Mouse (Mus musculus): ENCODE measurements around the gene Elf5. TPM values are rescaled to one million over a fixed set of nuclear protein-coding genes. Genes with fewer than 3 reads are reported as not detected.

The Elf5 gene
- polyA plus RNA-seq, 1 experiment from 2014 or later: not detected

- H3K4me2 ChIP-seq (replicated peaks): no peak overlapping the region
- H3K9ac ChIP-seq (replicated peaks): no peak overlapping the region
- no peaks in the 10 kb centered on the region for H3K4me1 ChIP-seq (replicated peaks)
- peaks cover 81% of the 10 kb centered on the region for H3K36me3 ChIP-seq
- H3K27me3 ChIP-seq: no peaks in the 10 kb centered on the region
- WGBS: 93% methylated on average over 10 of the region's 10 CpGs
- no peaks in the 10 kb centered on the region for H3K9me3 ChIP-seq
- ATAC-seq: no peak
- no peak overlapping the region for H3K4me3 ChIP-seq (replicated peaks)
- no peak overlapping the region for H3K27ac ChIP-seq
Observed at GRCm38 (mm10) chr2:103459069-103459468, 47.6 kb downstream of the Elf5 start.

- no peak overlapping the region for H3K9ac ChIP-seq (replicated peaks)
- H3K4me3 ChIP-seq (replicated peaks): no peak overlapping the region
- H3K27me3 ChIP-seq: no peaks in the 10 kb centered on the region
- H3K9me3 ChIP-seq: no peaks in the 10 kb centered on the region
- WGBS: 85% methylated on average over 8 of the region's 8 CpGs
- peak overlapping the region; percentile 39; the same call in 1 of the 2 replicates for H3K27ac ChIP-seq
- no peaks in the 10 kb centered on the region for H3K4me1 ChIP-seq (replicated peaks)
- peaks cover 78% of the 10 kb centered on the region for H3K36me3 ChIP-seq
- no peak for ATAC-seq
- no peak overlapping the region for H3K4me2 ChIP-seq (replicated peaks)
Observed at GRCm38 (mm10) chr2:103461210-103461609, 49.7 kb downstream of the Elf5 start.

GRCm38 (mm10) chr2:103461743-103462142, 50.3 kb downstream of the Elf5 start:
- Histone ChIP-seq H3K27ac (no peak overlapping the region), H3K9ac (replicated peaks) (no peak overlapping the region), H3K9me3 (no peaks in the 10 kb centered on the region), H3K4me3 (replicated peaks) (no peak overlapping the region), H3K36me3 (peaks cover 78% of the 10 kb centered on the region), H3K4me2 (replicated peaks) (no peak overlapping the region), H3K27me3 (no peaks in the 10 kb centered on the region), H3K4me1 (replicated peaks) (no peaks in the 10 kb centered on the region)
- WGBS: 59% methylated on average over 9 of the region's 9 CpGs
- no peak for ATAC-seq

- no peak overlapping the region for H3K4me2 ChIP-seq (replicated peaks)
- no peaks in the 10 kb centered on the region for H3K9me3 ChIP-seq
- 87% methylated on average over 5 of the region's 5 CpGs for WGBS
- no peak overlapping the region for H3K4me3 ChIP-seq (replicated peaks)
- peaks cover 85% of the 10 kb centered on the region for H3K36me3 ChIP-seq
- ATAC-seq: no peak
- H3K27me3 ChIP-seq: no peaks in the 10 kb centered on the region
- no peak overlapping the region for H3K27ac ChIP-seq
- no peak overlapping the region for H3K9ac ChIP-seq (replicated peaks)
- no peaks in the 10 kb centered on the region for H3K4me1 ChIP-seq (replicated peaks)
Observed at GRCm38 (mm10) chr2:103462746-103463145, 51.3 kb downstream of the Elf5 start.

GRCm38 (mm10) chr2:103464524-103464923, 53.0 kb downstream of the Elf5 start:
- Histone ChIP-seq H3K4me1 (replicated peaks) (no peaks in the 10 kb centered on the region), H3K4me2 (replicated peaks) (no peak overlapping the region), H3K36me3 (peaks cover 76% of the 10 kb centered on the region), H3K9ac (replicated peaks) (no peak overlapping the region), H3K27ac (no peak overlapping the region), H3K27me3 (no peaks in the 10 kb centered on the region), H3K4me3 (replicated peaks) (no peak overlapping the region), H3K9me3 (no peaks in the 10 kb centered on the region)
- ATAC-seq: no peak
- WGBS: 98% methylated on average over 8 of the region's 8 CpGs

- H3K36me3 ChIP-seq: peaks cover 75% of the 10 kb centered on the region
Observed at GRCm38 (mm10) chr2:103465429-103465828, 53.9 kb downstream of the Elf5 start.

GRCm38 (mm10) chr2:103466272-103466671, 54.8 kb downstream of the Elf5 start:
- peaks cover 76% of the 10 kb centered on the region for H3K36me3 ChIP-seq

More at GRCm38 (mm10) chr2:103465429-103465828, 53.9 kb downstream of the Elf5 start:
- no peak for ATAC-seq
- H3K27me3 ChIP-seq: no peaks in the 10 kb centered on the region
- H3K4me3 ChIP-seq (replicated peaks): no peak overlapping the region
- no peaks in the 10 kb centered on the region for H3K4me1 ChIP-seq (replicated peaks)
- H3K4me2 ChIP-seq (replicated peaks): no peak overlapping the region
- H3K9me3 ChIP-seq: no peaks in the 10 kb centered on the region
- no peak overlapping the region for H3K27ac ChIP-seq
- WGBS: 97% methylated on average over 11 of the region's 11 CpGs
- no peak overlapping the region for H3K9ac ChIP-seq (replicated peaks)

GRCm38 (mm10) chr2:103466984-103467588, 55.6 kb downstream of the Elf5 start:
- Histone ChIP-seq H3K36me3 (peaks cover 72% of the 10 kb centered on the region), H3K9me3 (no peaks in the 10 kb centered on the region), H3K4me3 (replicated peaks) (no peak overlapping the region), H3K27me3 (no peaks in the 10 kb centered on the region), H3K4me2 (replicated peaks) (no peak overlapping the region), H3K27ac (no peak overlapping the region), H3K9ac (replicated peaks) (no peak overlapping the region), H3K4me1 (replicated peaks) (no peaks in the 10 kb centered on the region)
- 93% methylated on average over 10 of the region's 10 CpGs for WGBS
- no peak for ATAC-seq

More at GRCm38 (mm10) chr2:103466272-103466671, 54.8 kb downstream of the Elf5 start:
- H3K27ac ChIP-seq: no peak overlapping the region
- H3K4me1 ChIP-seq (replicated peaks): no peaks in the 10 kb centered on the region
- no peak overlapping the region for H3K4me2 ChIP-seq (replicated peaks)
- H3K4me3 ChIP-seq (replicated peaks): no peak overlapping the region
- H3K9ac ChIP-seq (replicated peaks): no peak overlapping the region
- H3K27me3 ChIP-seq: no peaks in the 10 kb centered on the region
- 91% methylated on average over 3 of the region's 3 CpGs for WGBS
- H3K9me3 ChIP-seq: no peaks in the 10 kb centered on the region
- ATAC-seq: no peak

GRCm38 (mm10) chr2:103473362-103473761, 61.9 kb downstream of the Elf5 start:
- Histone ChIP-seq H3K9ac (replicated peaks) (no peak overlapping the region), H3K4me1 (replicated peaks) (no peaks in the 10 kb centered on the region), H3K36me3 (peaks cover 55% of the 10 kb centered on the region), H3K4me2 (replicated peaks) (no peak overlapping the region), H3K27ac (no peak overlapping the region), H3K4me3 (replicated peaks) (no peak overlapping the region), H3K9me3 (no peaks in the 10 kb centered on the region), H3K27me3 (no peaks in the 10 kb centered on the region)
- no peak for ATAC-seq
- 95% methylated on average over 3 of the region's 3 CpGs for WGBS

GRCm38 (mm10) chr2:103476180-103476579, 64.7 kb downstream of the Elf5 start:
- no peak overlapping the region for H3K4me2 ChIP-seq (replicated peaks)
- H3K9me3 ChIP-seq: no peaks in the 10 kb centered on the region
- H3K9ac ChIP-seq (replicated peaks): no peak overlapping the region
- no peaks in the 10 kb centered on the region for H3K27me3 ChIP-seq
- ATAC-seq: no peak
- H3K4me3 ChIP-seq (replicated peaks): no peak overlapping the region
- no peak overlapping the region for H3K27ac ChIP-seq
- no peaks in the 10 kb centered on the region for H3K4me1 ChIP-seq (replicated peaks)
- H3K36me3 ChIP-seq: peaks cover 38% of the 10 kb centered on the region
- 93% methylated on average over 2 of the region's 2 CpGs for WGBS

GRCm38 (mm10) chr2:103476657-103477056, 65.2 kb downstream of the Elf5 start:
- no peak overlapping the region for H3K4me3 ChIP-seq (replicated peaks)
- ATAC-seq: no peak
- H3K9me3 ChIP-seq: no peaks in the 10 kb centered on the region
- H3K9ac ChIP-seq (replicated peaks): no peak overlapping the region
- H3K4me1 ChIP-seq (replicated peaks): 0 out of 2 replicates have a peak, but pooled peaks cover 4% of the 10 kb centered on the region
- WGBS: 93% methylated on average over 11 of the region's 11 CpGs
- no peak overlapping the region for H3K4me2 ChIP-seq (replicated peaks)
- H3K36me3 ChIP-seq: peaks cover 33% of the 10 kb centered on the region
- H3K27me3 ChIP-seq: no peaks in the 10 kb centered on the region
- no peak overlapping the region for H3K27ac ChIP-seq

GRCm38 (mm10) chr2:103477456-103477855, 66.0 kb downstream of the Elf5 start:
- H3K27me3 ChIP-seq: no peaks in the 10 kb centered on the region
- H3K9ac ChIP-seq (replicated peaks): no peak overlapping the region
- H3K4me3 ChIP-seq (replicated peaks): no peak overlapping the region
- H3K36me3 ChIP-seq: peaks cover 31% of the 10 kb centered on the region
- no peaks in the 10 kb centered on the region for H3K9me3 ChIP-seq
- H3K27ac ChIP-seq: no peak overlapping the region
- no peak for ATAC-seq
- H3K4me2 ChIP-seq (replicated peaks): no peak overlapping the region
- 0 out of 2 replicates have a peak, but pooled peaks cover 8% of the 10 kb centered on the region for H3K4me1 ChIP-seq (replicated peaks)
- 89% methylated on average over 4 of the region's 4 CpGs for WGBS

- Histone ChIP-seq H3K4me1 (replicated peaks) (peaks cover 16% of the 10 kb centered on the region), H3K4me3 (replicated peaks) (no peak overlapping the region), H3K27me3 (no peaks in the 10 kb centered on the region), H3K36me3 (peaks cover 22% of the 10 kb centered on the region), H3K9ac (replicated peaks) (no peak overlapping the region), H3K27ac (no peak overlapping the region), H3K9me3 (no peaks in the 10 kb centered on the region), H3K4me2 (replicated peaks) (no peak overlapping the region)
- 95% methylated on average over 3 of the region's 3 CpGs for WGBS
- ATAC-seq: no peak
Observed at GRCm38 (mm10) chr2:103478326-103478725, 66.8 kb downstream of the Elf5 start.
